Mouse (Mus musculus) embryo, embryonic 11.5 days (tissue): ENCODE data around the gene Ccnf.

Experiments used
- DNase-seq: peaks from one replicate; pipeline ENCODE4 v3.0.0-alpha.2; 2012; ENCODE audit warnings: low read depth, low spot score

Gene Ccnf

DNA sequence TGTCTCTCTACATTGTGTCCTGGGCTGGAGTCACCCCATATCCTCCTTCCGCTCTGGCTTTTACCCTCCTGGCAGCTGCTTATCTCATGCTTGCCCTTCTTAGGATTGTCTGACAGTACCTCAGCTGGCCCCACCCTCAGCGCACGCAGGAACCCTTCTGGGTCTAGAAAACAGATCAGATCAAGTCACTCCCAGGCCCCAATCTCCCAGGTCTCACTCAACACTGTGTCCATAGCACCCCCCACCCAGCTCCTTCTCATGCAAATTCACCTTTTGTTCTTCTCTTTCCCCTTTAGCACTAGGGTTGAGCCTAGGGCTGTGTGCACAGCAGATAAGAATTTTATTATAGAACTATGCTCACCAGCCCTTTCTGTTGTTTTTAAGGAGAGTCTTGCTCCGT, 48.2 kb downstream of the Ccnf start:
- no peak for DNase-seq

- no peak for DNase-seq
These were observed 50.2 kb downstream of the Ccnf start for GRCm38 (mm10) chr17:24201092-24201491.

DNA sequence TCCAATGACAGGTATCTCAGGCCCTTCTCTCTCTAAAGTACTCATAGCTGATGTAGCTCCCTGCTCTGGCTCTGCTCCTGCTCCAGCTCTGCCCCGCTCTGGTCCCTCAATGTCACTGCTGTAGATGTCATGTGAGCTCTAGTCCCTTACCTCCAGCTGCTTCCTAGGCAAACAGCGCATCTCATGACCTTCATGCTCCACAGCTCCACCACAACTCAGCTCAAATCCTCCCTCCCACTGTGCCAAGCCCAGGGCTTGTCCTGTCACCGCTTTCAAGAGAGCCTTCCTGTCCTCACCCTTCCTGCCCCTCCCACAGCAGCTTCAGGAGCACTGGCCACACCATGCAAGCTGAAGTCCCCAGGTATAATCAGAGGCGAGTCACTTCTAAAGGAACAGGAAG, 51.5 kb downstream of the Ccnf start:
- no peak for DNase-seq

GRCm38 (mm10) chr17:24199252-24199651, 52.0 kb downstream of the Ccnf start:
- no peak for DNase-seq

DNA sequence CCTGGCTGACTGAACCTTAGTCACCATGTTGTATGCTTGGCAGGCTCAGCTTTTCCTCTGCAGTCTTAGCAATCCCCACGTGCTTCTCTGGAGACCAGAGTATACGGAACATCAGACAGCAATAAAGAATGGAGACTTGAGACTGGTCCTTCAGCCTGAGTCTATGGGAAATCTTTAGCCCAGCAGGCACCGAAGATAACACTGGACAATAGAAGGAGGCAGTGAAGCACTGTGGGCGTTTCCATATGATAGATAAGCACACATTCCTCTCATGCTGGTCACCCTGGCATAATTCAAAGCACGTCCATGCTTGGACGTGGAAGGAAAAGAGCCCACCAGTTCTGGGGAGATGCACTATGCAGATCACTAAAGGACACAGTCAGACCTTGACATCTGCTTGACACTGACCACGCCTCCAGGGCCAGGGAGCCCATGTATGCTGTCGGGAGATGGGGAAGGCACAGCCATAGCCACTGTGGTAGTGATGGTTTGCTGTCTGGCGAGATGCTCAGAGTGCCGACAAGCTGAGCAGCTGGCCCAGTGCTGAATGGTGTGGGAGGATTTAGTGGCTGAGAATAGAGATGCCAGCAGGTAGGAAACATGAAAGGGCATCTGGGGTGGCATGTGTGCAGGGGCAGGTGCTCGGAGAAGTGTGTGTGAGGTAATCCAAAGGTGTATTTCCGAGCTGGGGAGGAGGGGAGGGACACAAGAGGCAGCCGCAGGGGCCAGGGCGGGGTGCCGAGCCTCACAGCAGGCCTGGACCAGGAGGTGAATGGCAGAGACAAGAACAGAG, 54.1 kb downstream of the Ccnf start:
- DNase-seq = no peak

GRCm38 (mm10) chr17:24195349-24195748, 55.9 kb downstream of the Ccnf start:
- DNase-seq = no peak

GRCm38 (mm10) chr17:24193769-24194168, 57.5 kb downstream of the Ccnf start:
- no peak for DNase-seq

GRCm38 (mm10) chr17:24193268-24193667, 58.0 kb downstream of the Ccnf start:
- no peak for DNase-seq

GRCm38 (mm10) chr17:24192848-24193247, 58.4 kb downstream of the Ccnf start:
- DNase-seq = no peak

- no peak for DNase-seq
These were observed 59.8 kb downstream of the Ccnf start for GRCm38 (mm10) chr17:24191481-24191880.

DNA sequence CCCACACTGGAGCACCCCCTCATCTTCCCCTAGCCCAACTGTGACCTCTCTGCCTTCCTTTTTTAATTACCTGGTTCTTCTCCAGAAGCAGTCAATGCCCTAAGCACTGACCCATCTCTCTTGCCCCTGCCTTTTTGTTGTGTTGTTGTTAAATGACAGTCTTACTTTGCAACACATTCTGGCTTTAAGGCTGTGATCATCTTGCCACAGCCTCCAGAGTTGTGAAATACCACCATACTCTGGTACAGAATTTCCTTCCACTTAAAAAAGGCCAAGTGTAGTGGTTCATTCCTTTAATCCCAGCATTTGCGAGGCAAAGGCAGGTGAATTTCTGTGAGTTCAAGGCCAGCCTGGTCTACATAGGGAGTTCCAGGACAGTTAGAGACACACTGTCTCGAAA, 60.4 kb downstream of the Ccnf start:
- no peak for DNase-seq

DNA sequence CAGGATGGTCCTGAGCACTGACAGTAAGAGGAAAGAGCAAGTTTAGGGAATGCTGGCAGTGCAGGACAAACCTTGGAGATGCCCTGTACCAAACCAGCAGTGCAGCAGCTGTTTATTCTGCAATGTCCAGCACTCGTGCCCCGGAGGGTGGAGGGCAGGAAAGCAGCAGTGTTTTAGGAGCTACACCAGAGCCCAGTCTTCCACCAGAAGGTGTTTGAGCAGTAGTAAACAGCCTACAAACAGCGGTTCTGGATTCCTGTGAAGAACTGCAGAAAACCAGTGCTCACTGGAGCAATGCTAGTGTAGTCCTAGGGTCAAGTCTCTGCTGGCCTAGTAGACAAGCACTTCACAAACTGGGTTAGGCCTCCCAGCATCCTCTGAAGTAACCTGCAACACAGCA, 77.0 kb downstream of the Ccnf start:
- no peak for DNase-seq

DNA sequence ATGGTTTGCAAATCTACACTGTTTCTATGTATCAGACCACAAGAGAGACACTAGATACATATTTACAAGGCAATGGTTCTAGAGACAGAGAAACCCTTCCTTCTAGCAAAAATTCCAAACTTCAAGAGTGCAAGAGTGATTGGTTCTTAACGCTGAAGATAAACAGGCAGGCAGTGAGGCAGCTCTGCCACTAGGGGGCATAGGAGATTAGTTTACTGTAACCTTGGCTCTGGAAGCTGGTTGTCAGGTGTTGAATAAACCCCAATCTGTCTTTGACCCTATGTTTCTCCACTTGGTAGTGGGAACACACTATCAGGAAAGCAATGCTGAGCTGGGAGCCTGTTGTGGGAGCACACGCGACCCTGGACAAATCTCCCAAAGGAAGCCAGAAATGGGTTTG, 77.9 kb downstream of the Ccnf start:
- DNase-seq = peak; percentile 55
